Mouse (Mus musculus): Measurements from ENCODE around the gene Trip12. TPM values are rescaled to one million over a fixed set of nuclear protein-coding genes. Genes with fewer than 3 reads are reported as not detected.

The Trip12 gene
- polyA plus RNA-seq, 1 experiment from 2014 or later, result 64.9 TPM

GRCm38 (mm10) chr1:84860360-84861254 is 20.3 kb upstream of the Trip12 start:
- no peak for DNase-seq (ENCODE audit: low spot score)

DNA sequence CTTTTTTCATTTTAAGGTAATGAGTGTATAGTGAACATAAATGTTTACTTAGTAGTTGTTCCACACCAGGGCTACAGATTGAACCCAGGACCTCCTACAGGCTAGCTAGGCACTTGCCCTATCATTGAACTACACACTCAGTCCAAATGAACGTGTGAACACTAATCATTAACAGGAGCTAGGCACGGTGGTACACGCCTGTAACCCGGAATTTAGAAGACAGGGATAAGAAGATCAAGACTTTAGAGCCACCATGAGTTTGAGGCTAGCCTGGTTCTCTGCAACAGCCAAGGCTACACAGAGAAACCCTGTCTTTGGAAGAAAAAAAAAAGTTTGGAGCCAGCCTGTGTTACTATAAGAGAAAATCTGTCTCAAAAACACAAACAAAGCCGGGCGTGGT is 19.3 kb upstream of the Trip12 start:
- no peak for DNase-seq (ENCODE audit: low spot score)

- no peak for DNase-seq (ENCODE audit: low spot score)
Observed at GRCm38 (mm10) chr1:84855756-84856155, 15.4 kb upstream of the Trip12 start.

GRCm38 (mm10) chr1:84854966-84855365 is 14.7 kb upstream of the Trip12 start:
- DNase-seq (ENCODE audit: low spot score), result no peak

DNA sequence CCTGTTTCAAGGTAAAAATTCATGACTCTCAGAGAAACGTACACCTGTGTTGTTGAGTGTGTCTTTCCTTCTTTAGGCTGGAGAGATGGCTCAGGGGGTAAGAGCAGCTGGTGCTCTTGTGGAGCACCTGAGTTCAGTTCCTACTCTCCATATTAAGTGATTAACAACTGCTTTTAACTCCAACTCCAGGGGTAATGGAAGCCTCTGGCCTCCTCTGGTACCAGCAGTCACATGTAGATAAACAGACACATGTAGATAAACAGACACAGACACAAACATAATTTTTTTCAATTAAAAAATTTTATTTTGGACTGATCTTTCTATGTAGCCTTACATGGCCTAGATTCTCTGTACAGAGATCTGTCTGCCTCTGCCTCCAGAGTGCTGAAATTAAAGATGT is 13.4 kb upstream of the Trip12 start:
- DNase-seq (ENCODE audit: low spot score), result no peak

- DNase-seq (ENCODE audit: low spot score), result no peak
Observed at GRCm38 (mm10) chr1:84851512-84852235, 11.4 kb upstream of the Trip12 start.

- DNase-seq (ENCODE audit: low spot score), result no peak
Observed at GRCm38 (mm10) chr1:84850471-84850870, 10.2 kb upstream of the Trip12 start.

GRCm38 (mm10) chr1:84849804-84850203 is 9.5 kb upstream of the Trip12 start:
- DNase-seq (ENCODE audit: low spot score), result no peak

DNA sequence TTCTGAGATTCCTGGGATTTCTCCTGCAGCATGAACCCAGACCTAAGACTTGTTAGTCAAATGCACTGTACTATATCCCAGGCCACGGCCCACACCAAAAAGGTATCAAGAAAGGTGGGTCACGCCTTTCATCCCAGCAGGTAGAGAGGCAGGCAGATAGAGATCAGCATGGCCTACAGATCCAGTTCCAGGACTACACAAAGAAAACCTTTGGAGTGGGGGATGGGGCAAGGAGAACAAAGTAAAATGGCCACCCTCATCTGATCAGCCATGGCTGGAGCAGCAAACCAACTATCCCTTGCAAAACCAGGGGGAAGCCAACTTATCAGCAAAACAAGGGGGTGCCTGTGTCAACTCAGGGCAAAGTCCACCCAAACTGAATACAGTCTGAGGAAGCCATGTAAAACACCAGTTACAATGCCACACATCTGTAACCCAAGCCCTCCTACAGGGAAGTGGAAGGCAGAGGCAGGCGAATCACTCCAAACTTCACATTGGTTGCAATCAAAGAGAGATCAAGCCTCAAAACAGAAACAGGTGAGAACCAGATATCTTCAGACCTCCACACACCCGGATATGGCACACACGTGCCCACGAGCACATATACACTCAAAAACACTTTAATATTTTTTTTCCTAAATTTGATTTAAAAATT is 8.6 kb upstream of the Trip12 start:
- DNase-seq (ENCODE audit: low spot score), result no peak

GRCm38 (mm10) chr1:84848335-84848734 is 8.0 kb upstream of the Trip12 start:
- DNase-seq (ENCODE audit: low spot score), result no peak

- DNase-seq (ENCODE audit: low spot score), result no peak
Observed at GRCm38 (mm10) chr1:84847698-84848097, 7.4 kb upstream of the Trip12 start.

- DNase-seq (ENCODE audit: low spot score), result no peak
Observed at GRCm38 (mm10) chr1:84843366-84843765, 3.0 kb upstream of the Trip12 start.

DNA sequence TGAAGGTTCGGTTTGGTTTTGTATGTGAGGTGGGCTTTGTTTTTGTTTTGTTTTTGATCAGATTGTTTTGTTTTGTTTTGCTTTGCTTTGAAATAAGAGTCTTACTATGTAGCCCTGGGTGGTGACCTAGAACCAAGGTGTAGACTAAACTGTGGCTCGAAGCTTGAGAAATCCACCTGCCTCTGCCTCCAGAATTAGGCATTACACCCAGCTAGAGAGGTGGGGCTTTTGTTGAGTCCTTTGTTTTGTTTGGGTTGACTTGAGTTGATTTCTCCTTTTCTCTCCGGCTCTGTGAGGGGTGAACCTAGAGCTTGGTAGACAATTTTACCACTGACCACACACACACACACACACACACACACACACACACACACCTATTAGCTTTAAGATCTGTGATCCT is 745 bp upstream of the Trip12 start:
- DNase-seq (ENCODE audit: low spot score), result no peak

- peak; percentile 90 for DNase-seq (ENCODE audit: low spot score)
Observed at GRCm38 (mm10) chr1:84839309-84840017, 853 bp downstream of the Trip12 start, which contains the start of gene Fbxo36. Gene Fbxo36, plus strand, starts transcription at chr1:84839841.

GRCm38 (mm10) chr1:84838621-84839151 is 1.6 kb downstream of the Trip12 start:
- DNase-seq (ENCODE audit: low spot score), result peak; percentile 81

GRCm38 (mm10) chr1:84838156-84838555 is 2.2 kb downstream of the Trip12 start:
- DNase-seq (ENCODE audit: low spot score), result peak; percentile 15

DNA sequence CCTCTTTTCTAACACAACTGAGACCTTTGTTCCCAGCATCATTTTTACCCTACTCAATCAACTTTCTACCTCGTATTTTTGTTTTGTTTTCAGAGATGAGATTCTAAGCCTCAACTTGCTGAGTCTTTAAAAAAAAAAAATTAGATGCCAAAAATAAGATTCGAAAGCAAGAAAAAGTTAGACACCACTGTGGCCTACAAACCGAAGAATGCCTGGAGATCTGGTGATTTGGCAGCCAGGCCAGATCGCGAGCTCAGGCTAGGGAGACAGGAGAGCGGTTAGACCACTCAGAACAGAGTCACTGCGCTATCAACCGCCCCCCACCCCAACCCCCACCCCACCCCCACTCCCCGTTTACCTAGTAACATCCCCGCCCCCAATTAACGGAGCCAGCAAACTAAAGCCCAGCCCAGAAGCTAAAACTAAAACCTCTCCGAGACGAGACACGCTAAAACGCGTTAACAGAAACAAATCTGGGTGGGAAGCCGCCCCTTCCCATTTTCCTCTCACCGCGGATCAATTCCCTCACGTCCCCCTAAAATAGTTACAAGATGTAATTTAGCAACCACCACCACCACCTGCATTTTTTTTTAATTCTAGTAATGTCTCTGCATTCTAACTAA is 2.7 kb downstream of the Trip12 start:
- no peak for DNase-seq (ENCODE audit: low spot score)

DNA sequence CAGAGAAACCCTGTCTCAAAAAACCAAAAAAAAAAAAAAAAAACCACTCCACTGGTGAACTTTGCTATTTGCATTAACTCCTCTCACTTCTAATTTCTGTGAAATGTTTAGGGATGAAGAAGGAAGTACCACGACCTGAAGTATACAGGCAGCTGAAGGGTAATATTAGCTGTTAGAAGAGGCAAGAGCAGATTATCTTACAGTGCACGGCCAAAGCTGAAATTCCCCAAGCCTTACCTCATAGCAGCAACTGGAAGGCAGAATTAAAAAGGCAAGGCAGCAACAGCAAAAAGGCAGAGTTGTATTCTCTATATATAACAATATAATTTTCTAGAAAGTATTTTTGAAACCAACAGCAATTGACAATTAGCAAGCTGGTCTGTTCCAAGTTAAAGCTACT is 15.2 kb downstream of the Trip12 start:
- DNase-seq (ENCODE audit: low spot score), result no peak

DNA sequence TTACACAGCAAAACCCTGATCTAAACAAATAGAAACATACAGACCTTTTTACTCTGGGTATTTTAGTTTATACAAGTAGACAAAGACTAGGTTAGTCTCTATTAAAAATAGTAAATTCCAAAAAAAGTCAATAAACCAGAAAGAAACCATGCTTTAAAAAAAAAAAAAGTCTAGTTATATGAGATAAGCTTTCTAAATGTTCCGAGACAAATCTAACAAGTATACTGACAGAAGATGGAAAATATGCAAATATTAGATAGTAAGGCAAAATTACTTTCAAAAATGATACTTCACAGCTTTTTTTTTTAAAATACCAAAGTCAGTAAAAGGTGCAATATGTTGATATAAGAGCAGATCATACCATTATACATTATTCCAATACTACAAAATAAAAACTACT is 22.7 kb downstream of the Trip12 start:
- DNase-seq (ENCODE audit: low spot score), result no peak

GRCm38 (mm10) chr1:84803788-84804187 is 36.5 kb downstream of the Trip12 start:
- DNase-seq (ENCODE audit: low spot score), result no peak

DNA sequence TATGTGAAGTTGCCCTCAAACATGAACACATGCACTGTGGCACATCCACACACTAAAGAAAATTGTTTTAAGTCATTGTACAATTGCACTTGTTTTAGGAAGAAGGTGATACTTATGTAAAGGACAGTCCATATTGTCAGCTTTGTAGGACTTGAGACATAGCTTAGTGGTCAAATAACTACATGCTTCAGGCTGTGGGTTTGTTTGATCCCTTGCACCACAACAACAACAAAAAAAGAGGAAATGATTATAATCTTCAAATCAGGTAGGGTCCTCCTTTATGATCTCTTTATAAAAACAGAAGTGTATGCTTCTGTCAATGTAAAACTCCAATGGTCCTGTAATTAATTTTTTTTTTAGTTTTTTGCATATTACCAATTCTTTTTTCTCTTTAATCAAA is 41.1 kb downstream of the Trip12 start:
- no peak for DNase-seq (ENCODE audit: low spot score)

Data from thymus, postnatal 0 days (tissue).